Mouse (Mus musculus) bone marrow, adult 2 months (tissue): ENCODE results near the gene Gm8369.
"Not testable (repeated sequence)": the region's sequence is repeated elsewhere in the genome, so short reads cannot be mapped to it uniquely, and the experiment has no call there.

Experiments
- CTCF ChIP-seq: fragments of 200-500 bp; IDR thresholded peaks from 2 replicates; pipeline ENCODE4 v1.5.1; 2011; ENCODE audit warnings: low read length, control low read depth; ENCODE audit not compliant: control insufficient read depth, insufficient read depth
- POLR2A ChIP-seq: fragments of 200-500 bp; IDR thresholded peaks from 2 replicates; pipeline ENCODE4 v1.6.1; 2011; ENCODE audit warnings: low read depth, mild to moderate bottlenecking, control low read depth, low read length, borderline replicate concordance; ENCODE audit not compliant: control insufficient read depth

DNA sequence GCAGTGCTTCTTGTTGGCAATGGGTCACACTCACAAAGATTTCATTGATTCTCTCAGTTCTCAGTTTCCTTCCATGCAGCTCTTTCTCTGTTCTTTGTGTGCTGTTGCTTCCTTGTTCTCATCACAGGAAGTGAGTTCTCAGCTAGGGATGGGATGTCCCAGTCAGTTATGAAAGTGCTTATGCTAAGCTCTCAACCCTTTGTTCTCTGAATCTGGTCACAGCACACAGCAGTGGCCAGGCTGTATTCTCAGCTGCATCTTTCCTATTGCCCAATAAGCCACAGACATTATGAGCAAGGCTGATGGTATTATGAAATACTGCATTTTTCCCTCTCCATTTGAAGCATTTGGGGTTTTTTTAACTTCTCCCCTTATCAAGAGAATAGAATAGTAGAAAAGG lies 73.8 kb downstream of the Gm8369 start:
- TF ChIP-seq CTCF, POLR2A: not testable (repeated sequence)
